Mouse (Mus musculus) A20 (cell line): ENCODE data around the gene Scimp.

ENCODE experiments used
- DNase-seq: peaks from one replicate; pipeline ENCODE4 v3.0.0-alpha.2; 2011; ENCODE audit warnings: low read depth, low spot score

Gene Scimp

DNA sequence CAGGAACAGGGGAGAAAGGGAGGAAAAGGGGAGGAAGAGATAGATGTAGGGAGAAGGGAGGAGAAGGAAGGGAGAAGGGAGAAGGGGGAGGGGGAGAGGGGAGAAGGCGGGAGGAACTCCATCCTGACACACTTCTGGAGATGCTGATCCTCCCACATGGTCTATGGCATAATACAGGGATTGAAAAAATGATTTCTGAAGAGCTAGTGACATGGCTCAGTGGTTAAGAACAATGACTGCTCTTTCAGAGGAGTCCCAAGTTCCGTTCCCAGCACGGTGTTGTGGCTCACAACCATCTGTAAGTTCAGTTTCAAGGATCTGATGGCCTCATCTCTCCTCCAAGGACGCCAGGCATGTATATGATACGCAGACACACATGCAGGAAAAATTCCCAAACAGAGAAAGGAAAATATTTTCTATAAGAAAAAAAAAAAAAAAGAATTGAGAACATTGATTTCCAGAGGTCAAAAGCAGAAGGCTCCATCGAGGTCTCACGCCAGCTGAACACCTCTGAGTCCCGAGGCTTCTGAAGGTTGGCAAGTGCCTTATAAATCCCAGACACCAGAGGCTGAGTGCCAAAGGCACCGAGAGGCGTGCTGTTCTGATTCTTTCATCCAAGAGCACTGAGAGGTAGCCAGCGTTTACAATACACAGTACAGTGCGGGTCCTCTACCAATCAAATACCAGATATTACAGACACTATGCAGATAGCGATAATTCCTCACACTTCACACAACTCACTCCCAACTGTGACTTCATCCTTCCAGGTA lies 730 bp downstream of the Scimp start:
- DNase-seq, result peak; percentile 65

DNA sequence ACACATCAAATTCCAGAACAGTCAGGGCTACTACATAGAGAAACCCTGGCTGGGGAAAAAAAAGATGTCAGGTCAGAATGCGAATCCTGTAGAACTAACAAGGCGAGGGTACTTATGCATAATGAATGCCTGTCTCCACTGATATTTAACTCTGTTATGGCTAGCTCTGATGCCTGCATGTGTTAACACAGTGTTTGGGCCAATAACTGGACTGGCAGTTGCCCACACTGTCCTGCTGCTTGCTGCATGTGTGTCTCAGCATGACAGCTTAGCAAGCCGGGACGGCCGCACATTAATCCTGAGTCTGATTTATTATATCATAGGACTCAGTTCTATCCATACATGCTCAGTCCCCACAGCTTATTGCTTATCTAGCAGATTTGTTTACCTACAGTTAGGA lies 1.3 kb downstream of the Scimp start:
- DNase-seq, result peak; percentile 74

DNA sequence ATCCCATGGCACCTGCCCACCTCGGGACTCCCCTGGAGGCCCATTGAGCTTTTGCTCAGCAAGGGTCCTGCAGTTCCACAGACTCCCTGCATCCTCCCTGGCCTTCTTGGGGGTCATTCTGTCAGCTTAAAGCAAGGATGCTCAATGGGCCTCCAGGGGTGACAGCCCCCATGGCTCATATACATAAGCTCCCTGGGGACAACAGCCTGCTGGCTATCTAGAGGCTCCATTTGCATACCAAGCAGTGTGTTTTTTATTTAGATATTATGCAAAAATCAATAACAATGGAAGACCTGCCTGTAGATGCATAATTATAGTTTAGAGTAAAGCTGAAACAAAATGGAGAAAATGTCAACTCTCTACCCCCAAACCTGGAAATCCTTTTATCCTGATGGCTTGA lies 3.4 kb downstream of the Scimp start:
- peak; percentile 91 for DNase-seq

DNA sequence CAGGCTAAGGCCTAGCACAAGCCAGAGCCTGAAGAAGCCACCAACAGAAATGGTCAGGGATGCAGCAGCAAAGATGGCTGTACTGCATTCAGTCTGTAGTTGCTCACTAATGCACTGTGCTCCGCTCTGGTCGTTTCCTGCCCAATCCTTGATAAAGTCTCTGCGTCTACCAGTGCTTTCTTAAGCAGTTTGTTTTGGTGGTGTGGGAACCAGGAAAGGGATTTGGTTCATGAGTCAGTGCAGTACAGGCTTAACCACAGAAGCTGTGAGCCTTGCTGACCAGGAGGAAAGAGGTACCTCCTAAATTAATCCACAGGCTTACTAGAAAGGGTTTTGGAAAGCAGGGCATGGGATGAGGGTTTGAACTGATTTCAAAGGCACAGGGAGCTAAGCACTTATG lies 4.3 kb downstream of the Scimp start:
- DNase-seq, result peak; percentile 72

DNA sequence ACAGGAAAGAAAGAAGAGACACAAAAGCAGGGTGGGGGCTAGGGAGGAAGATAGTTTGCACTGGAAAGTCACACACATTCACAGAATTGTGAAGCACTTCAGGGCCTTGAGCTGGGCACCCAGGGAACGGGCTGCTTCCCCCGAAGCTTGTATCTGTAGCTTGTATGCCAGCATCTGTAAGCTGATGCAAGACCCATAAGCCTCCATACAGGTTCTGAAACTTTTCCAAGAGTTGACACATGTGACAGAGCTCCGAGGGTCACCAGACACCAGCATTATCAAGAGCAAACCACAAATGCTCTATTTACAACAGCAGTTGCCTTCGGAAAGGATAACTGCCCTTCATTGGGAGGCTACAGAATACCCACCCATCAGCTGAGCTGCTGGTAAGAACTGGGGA lies 4.8 kb downstream of the Scimp start:
- DNase-seq, result peak; percentile 63

DNA sequence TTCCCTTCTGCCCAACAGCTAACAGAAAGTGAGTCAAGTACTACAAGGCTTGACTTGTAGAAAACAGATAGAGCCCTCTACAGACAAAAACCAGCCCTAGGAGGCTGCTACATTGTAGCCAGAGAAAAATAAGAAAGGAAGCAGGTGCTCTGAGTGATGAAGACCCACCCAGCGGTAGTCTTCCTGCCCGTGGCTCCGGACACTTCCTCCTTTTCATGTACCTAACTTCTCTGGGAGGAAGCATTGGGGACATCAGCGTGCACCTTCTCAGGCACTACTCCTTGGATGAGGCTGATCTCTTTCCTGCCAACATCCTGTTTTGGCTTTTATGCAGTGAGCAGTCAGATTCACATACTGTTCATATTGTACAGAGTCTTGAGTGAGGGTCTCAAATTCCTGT lies 5.7 kb downstream of the Scimp start:
- peak; percentile 78 for DNase-seq

DNA sequence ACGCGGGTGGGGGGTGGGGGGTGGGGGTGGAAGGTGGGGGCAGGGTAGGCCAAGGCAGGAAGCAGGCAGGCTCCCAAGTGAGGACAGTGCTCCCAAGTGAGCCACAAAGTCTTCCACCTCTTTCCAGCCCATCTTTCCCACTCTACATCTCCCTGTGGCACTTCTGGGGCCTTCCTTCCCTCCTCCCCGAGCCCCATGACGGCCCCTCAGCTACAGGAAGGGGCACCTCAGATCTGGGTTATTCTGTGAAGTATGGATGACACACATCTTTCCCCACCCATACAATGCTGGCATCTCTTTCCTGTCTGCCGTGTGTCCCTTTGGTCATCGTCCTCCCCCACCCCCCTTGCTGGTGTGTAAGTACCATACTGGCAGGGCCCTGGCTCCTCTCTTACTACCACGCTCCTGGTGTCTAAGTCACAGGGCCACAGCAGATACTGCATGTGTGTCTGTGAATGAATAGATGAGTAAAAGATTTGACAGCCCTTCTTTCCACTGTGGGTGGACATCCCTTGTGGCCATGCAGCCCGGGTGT lies 6.7 kb downstream of the Scimp start:
- DNase-seq, result peak; percentile 72

DNA sequence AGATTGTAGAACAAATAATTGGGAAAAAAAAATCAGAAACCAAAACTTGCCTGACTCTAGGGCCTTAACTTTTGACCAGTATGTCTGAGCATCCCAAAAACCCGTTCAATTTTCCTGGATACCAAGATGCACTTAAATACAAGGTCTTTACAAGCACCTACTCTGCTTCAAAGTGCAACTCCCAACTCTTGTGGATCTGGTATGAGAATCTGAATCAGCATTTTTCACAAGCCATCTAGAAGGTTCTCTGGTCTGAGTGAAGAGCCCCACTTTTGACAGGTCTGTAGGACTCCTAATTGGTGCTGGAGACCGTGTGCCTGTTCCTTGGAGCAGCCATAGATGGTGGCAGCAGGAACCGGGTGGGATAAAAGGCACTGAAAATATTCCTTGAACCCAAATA lies 8.0 kb downstream of the Scimp start:
- DNase-seq, result no peak

DNA sequence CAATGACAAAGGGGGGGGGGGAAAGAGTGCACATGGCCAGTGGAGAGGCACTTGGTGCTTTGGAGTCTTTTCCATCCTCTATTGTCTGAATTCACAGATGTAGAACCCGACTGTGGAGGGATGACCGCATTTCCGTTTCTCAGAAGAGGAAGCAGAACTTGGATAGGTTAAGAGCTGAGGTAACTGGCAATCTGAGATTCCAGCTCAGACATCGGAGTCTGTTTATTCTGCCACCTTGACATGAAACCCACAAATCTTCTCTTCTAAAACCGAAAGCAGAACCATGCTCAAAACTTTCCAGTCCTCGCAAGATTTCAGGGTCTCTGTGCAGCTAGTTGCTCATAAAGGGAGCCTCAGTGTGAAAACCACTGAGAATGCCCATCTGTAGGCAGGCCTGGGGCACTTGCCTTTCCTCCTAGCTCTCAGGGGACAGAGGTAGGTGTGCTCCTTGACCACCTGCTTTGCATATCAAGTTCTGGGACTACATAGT lies 8.6 kb downstream of the Scimp start:
- peak; percentile 93 for DNase-seq

DNA sequence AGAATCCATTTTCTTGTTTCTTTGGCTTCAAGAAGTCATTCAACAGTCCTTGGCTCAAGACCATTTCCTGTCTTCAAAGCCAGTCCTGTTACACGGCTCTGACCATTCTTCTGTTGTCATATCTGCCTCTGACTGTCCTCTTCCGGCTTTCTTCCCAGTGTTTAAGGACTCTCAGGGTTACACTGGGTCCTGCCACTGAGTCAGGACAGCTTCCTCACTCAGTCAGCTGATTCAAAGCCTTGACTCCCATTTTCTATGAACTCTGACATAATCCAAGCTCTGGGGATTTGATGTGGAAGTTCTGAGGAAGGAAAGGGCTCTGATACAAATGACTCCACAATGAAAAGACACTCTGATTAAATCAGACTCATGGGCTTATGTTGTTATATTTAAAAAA lies 9.5 kb downstream of the Scimp start:
- no peak for DNase-seq

DNA sequence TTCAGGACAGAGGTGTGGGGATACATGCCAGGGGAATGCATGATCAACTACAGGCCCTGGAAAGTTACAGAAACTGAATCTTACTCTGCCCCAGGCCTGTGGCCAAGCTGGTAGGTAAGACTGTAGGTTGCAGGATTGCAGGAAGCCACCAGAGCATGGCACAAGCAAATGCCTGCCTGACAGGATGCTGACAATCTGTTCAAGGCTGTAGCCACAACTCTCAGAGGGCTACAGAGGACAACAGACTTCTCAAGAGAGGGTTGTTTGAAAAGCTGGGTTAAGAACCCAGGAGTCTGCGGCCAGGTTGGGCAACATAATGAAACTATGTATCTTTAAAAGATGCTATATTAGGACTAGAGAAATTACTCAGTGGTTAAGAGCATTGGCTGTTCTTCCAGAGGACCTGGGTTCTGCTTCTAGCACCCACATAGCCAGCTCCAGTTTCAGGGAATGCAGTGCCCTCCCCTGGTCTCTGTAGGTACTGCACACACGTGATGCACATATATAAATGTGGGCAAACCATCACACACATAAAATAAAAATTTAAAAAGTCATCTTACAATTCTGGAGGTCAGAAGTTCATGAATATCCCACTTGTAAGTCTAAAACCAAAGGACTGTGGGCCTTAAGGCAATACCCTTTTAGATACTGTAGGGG lies 10.1 kb downstream of the Scimp start:
- DNase-seq, result peak; percentile 40

DNA sequence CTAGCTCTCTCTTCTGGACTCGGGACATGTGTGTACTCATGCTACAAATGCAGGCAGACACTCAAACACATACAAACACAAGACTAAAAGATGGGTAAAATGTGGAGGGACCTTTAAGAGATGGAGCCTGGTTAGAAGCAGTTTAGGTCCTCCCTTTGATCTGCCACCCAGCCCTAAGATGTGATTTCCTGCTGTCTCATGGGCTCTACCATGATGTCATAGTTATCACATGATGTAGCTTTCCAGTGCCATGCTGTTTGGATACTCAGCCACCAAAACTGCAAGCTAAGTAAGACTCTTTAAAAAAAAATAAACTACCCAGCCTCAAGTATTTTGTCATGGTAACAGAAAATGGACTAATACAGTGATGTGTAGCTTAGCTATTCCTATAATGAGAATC lies 20.0 kb downstream of the Scimp start:
- DNase-seq, result no peak

DNA sequence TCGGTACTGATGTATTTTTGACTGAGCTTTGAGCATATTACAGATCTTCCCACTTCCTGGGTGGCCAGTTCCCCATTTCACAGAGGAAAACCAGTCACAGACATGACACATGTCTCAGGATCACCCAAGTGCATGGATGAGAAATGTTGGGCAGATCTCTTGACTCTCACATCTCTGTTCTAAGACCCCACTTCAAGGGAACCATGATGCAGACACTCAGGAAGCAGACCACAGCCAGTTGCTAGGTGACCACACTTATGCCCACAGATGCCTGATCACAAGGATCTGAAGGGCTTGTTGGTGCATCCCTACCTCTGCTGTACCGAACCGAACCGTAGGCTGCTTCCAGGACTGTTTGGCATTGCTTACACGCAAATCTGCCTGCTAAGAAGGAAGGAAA lies 20.7 kb downstream of the Scimp start:
- no peak for DNase-seq

DNA sequence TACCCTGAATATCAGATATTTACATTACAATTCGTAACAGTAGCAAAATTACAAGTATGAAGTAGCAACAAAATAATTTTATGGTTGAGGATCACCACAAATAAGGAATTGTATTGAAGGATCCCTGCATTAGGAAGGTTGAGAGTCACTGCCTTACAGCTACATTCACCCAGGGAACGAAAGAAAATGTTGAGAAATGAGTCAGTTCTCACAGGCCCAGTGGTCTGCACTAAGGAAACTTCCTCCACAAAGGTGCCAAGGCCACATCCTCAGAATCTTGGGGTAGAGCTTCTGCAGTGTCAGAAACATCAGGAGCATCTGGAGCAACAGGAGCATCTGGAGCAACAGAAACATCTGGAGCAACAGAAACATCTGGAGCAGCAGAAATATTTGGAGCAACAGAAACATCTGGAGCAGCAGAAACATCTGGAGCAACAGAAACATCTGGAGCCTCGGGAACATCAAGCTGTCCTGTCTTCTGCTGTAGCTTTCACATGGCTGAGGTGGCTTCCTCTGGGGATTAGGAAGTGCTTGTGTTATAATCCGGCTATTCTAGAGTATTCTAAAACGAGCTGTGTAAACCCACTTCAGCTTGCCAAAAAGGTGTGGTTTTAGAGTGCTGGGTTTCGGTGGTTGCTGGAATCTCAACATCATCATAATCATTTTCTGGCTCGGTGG lies 21.4 kb downstream of the Scimp start:
- DNase-seq, result no peak

DNA sequence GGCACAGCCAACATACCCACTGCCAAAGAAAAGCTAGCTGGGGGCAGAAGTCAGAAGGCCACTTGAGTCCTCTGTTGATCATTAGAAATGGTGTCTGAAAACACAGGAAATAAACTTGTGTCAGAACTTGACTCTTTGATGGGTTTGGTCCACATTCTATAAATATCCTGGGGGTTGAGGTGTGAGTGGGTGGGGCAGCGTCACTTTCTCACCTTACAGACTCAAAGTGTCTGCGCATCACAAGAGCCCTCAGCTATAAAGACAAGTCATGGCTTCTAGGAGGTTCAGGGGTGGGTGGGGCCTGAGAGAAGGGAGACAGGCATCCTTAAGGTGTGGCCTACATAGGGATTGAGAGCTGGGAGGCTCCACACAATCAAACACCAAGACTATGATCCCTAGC lies 22.0 kb downstream of the Scimp start:
- DNase-seq, result no peak

DNA sequence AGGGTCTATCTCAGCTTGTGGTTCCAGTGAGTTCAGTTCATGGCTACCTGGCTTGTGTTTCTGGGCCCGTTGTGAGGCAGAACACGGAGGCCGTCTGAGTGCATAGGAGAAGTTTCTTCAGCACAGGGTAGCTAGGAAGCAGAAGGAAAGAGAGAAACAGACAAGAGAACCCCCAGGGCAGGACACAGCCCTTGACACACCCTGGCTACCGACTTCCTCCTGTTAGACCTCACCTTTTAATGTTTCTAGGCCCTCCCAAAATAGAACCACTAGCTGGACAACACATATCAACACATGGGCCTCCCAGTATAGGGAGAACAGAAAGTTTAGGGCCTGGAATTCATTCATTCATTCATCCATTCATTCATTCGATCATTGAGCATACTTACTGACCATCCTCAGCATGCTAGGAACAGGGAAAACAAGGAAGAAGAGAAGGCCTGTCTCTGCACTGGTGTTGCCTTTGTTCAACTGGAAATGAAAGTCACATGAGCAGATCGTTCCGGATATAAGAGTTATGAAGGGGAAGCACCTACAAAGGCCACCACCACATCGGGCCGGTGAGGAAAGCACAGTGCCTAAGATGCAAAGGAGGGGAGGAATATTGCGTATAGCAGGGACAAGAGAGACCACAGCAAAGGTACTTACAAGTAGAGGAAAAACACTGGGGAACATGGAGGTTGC lies 23.3 kb downstream of the Scimp start:
- no peak for DNase-seq

DNA sequence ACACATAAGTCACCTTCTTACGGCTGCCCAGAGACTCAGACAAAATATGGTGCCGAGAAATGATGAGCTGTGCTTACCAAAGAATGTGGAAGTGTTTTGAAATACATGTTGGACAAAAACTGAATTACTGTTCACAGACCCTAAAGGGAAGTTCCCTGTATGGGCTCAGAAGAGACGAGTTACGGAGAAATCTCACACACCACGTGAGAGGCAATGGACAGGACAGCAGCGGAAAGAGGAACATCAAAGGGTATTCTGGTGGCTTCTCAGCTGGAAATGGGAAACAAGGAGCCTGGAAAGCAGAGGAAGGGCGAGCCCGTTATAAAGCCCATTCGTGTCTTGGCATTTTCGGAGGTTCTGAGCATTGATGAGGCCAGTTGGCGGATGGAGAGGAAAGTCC lies 25.3 kb downstream of the Scimp start:
- DNase-seq, result no peak

DNA sequence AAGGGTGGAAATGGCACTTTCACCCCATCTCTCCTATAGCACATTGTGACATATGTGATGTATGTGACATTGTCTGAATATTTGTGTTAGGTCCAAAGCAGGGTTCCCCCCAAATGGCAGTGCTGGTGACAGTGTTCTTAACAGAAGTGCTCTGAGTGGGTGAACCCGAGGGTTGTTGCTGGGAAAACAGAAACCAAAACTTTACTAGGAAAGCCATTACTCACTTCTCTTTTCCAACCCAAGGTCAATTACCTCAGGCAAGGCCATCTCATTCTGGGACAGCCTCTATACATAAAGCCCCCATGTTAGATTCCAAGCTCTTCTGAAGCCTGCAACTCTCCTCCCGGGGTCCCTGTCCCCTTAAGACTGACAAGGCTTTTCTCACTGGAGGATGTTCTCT lies 26.5 kb downstream of the Scimp start:
- DNase-seq, result no peak

DNA sequence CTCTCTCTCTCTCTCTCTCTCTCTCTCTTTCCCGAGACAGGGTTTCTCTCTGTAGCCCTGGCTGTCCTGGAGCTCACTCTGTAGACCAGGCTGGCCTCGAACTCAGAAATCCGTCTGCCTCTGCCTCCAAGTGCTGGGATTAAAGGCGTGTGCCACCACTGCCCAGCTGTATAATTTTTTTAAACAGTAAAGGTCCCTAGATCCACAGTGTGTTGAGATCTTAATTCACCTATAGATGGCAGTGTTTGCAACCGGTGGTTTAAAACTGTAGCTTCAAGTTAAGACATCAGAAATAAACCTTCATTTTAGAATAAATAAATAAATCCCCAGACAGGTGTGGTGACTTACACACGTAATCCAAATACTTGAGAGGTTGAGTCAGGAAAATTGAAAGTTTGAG lies 34.3 kb downstream of the Scimp start:
- peak; percentile 83 for DNase-seq

DNA sequence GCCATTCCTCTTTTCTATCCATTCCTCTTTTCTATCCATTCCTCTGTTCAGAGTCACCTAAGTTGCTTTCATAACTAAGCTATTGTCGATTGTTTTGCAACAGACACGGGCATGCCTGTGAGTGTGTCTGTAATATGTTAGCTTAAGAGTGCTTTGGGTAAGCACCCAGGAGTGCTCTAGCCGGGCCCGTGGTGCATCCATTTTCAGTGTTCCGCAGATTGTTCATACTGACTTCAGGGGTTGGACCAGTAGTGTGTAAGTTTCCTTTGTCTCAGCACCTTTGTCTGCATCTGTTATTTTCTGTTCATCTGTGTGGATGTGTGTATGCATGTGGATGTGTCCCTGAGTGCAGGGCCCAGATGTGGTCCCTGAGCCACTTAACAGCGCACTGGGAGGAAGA lies 34.8 kb downstream of the Scimp start:
- DNase-seq, result peak; percentile 50

DNA sequence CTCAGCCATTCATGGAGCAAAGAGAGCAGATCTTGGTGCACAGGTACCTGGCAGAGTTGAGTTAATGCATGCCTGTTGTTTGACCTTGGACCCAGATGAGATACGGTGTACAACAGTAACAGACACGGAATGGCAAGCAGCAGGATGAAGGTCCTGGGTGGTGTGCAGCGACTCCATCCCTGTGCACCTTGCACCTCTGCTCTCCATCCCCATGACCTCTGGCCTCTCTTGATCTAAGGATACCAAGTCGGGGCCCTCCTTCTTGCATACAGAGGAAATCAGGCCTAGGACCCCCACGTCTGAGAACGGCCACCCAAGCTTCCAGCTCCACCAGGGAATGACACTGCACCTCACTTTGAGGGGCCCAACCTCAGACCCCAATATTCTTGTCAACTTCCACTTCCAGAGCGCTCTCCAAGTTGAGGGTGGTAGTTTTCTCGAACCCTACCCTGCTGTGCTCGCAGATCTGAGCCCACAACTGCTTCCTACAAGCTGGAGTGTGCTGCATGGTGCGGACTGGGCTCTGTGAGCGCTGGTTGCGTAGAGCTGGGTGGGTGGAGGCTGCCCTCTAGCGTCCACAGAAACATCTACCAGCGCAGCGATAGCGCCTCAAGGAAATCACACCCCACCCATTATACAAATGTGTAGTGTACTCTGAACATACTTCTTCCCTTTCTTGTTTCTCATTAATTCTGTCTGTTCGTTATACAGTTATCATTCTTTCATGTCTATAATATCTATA lies 35.4 kb downstream of the Scimp start:
- peak; percentile 88 for DNase-seq
